Mouse (Mus musculus) lung, embryonic 14.5 days (tissue): ENCODE results near the gene Fn1. TPM values are rescaled to one million over a fixed set of nuclear protein-coding genes. Genes with fewer than 3 reads are reported as not detected.

Experiments
- ATAC-seq: fragments of 200-750 bp; cut with Nextera tagmentation; 2 replicates; pipeline ENCODE4 v1.8.0; 2017; ENCODE audit warnings: mild to moderate bottlenecking, moderate TSS enrichment, moderate library complexity; ENCODE audit not compliant: insufficient read depth
- DNase-seq: peaks from one replicate; pipeline ENCODE4 v3.0.0-alpha.2; 2015
- H3K27ac ChIP-seq: fragments of 300-500 bp; sonication (generic); 2 replicates; pipeline ENCODE4 v1.5.1; 2014; ENCODE audit warnings: low read depth, mild to moderate bottlenecking, moderate library complexity
- H3K27me3 ChIP-seq: fragments of 300-500 bp; sonication (generic); 2 replicates; pipeline ENCODE4 v1.6.1; 2014; ENCODE audit warnings: low read length, control low read depth; ENCODE audit not compliant: insufficient read depth
- H3K36me3 ChIP-seq: fragments of 300-500 bp; sonication (generic); 2 replicates; pipeline ENCODE4 v1.6.1; 2014; ENCODE audit warnings: control low read depth; ENCODE audit not compliant: insufficient read depth
- H3K4me1 ChIP-seq: fragments of 300-500 bp; sonication (generic); 2 replicates; pipeline ENCODE4 v1.6.1; 2014; ENCODE audit warnings: antibody characterized with exemption, control low read depth; ENCODE audit not compliant: insufficient read depth
- H3K4me2 ChIP-seq: fragments of 300-500 bp; sonication (generic); 2 replicates; pipeline ENCODE4 v1.6.1; 2014; ENCODE audit warnings: mild to moderate bottlenecking
- H3K4me3 ChIP-seq: fragments of 300-500 bp; sonication (generic); 2 replicates; pipeline ENCODE4 v1.5.1; 2014; ENCODE audit warnings: low read depth, low read length
- H3K9ac ChIP-seq: fragments of 300-500 bp; sonication (generic); 2 replicates; pipeline ENCODE4 v1.6.1; 2014
- H3K9me3 ChIP-seq: fragments of 300-500 bp; sonication (generic); 2 replicates; pipeline ENCODE4 v1.6.1; 2016; ENCODE audit warnings: low read depth, low read length, control low read depth
- CTCF ChIP-seq: IDR thresholded peaks from 2 replicates; pipeline ENCODE4 v1.5.1; 2016; ENCODE audit warnings: antibody characterized with exemption, low read depth
- WGBS: fragments of 180-500 bp; shearing (Covaris S2); extraction: QIAGEN DNeasy Blood & Tissue Kit; methylation state at CpG from one replicate; pipeline ENCODE4 v1.1.7; 2014; 5-methylcytosine and 5-hydroxymethylcytosine counted together
- polyA plus RNA-seq: library from polyadenylated mRNA; unstranded; fragments of >200 nt; fragmentation: Nextera tagmentation; extraction: Ambion mirVana; gene quantifications from 2 replicates; pipeline ENCODE4 v1.2.1, GENCODE M21; 2014

Gene Fn1
- polyA plus RNA-seq, 1 experiment from 2014 or later: 156 TPM

DNA sequence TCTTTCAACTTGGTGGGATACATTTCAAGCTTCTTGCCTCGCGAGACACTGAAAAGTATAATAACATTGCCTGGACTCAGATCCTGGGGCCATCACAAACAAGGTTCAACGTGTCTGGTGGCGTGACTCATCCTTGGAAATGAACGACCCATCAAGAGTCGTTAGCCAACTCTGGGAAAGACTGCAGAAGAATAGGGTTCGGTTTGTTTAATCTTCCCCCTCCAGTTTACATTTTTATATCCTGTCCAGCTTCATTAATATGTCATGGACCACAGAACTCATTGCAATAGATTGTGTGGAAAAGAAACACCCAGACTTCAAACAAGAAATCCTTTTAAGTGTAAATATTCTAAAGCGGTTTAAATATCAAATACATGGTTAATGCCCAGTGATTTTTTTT, 22.8 kb downstream of the Fn1 start:
- no peaks in the 10 kb centered on the region for H3K9me3 ChIP-seq
- peaks cover 83% of the 10 kb centered on the region for H3K36me3 ChIP-seq
- no peak overlapping the region for H3K9ac ChIP-seq
- no peak overlapping the region for H3K27ac ChIP-seq
- 41% methylated on average over 8 of the region's 8 CpGs for WGBS
- DNase-seq: peak; percentile 47
- no peak overlapping the region for H3K4me2 ChIP-seq
- H3K4me3 ChIP-seq: no peak overlapping the region
- no peaks in the 10 kb centered on the region for H3K27me3 ChIP-seq
- H3K4me1 ChIP-seq: no peaks in the 10 kb centered on the region
- TF ChIP-seq CTCF: no peak
- no peak for ATAC-seq

- 89% methylated on average over 6 of the region's 6 CpGs for WGBS
- TF ChIP-seq CTCF: no peak
- Histone ChIP-seq H3K27ac (no peak overlapping the region), H3K9me3 (no peaks in the 10 kb centered on the region), H3K9ac (no peak overlapping the region), H3K4me1 (no peaks in the 10 kb centered on the region), H3K27me3 (no peaks in the 10 kb centered on the region), H3K36me3 (peaks cover 93% of the 10 kb centered on the region), H3K4me2 (no peak overlapping the region), H3K4me3 (no peak overlapping the region)
- ATAC-seq (no peak), DNase-seq (no peak)
Measured at GRCm38 (mm10) chr1:71623625-71624024, 29.4 kb downstream of the Fn1 start.

DNA sequence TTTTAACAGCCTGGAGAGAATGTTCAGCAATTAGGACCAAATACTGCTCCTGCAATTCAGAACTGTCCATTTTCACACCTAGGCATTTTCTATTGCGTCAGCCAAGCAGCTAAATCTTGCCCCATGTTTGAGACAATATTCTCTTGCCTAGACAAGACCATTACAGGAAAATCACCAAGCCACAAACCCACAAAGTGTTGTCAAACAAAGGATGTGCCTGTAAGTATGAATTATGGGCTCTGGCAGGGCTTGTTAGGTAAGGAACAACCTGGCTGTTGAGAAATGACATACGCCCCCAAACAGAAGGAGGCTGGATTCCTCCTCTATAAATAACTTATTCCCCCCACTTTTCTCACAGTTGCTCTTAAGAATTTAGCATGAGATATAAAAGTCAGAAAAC, 31.5 kb downstream of the Fn1 start:
- H3K4me3 ChIP-seq: no peak overlapping the region
- H3K9ac ChIP-seq: no peak overlapping the region
- DNase-seq: no peak
- H3K36me3 ChIP-seq: peaks cover 93% of the 10 kb centered on the region
- H3K4me1 ChIP-seq: no peaks in the 10 kb centered on the region
- no peak overlapping the region for H3K4me2 ChIP-seq
- no peaks in the 10 kb centered on the region for H3K27me3 ChIP-seq
- WGBS: 91% methylated on average over 2 of the region's 2 CpGs
- H3K27ac ChIP-seq: no peak overlapping the region
- no peak for TF ChIP-seq CTCF
- no peaks in the 10 kb centered on the region for H3K9me3 ChIP-seq
- no peak for ATAC-seq

- Histone ChIP-seq H3K9me3 (no peaks in the 10 kb centered on the region), H3K36me3 (peaks cover 95% of the 10 kb centered on the region), H3K4me3 (no peak overlapping the region), H3K27ac (no peak overlapping the region), H3K27me3 (no peaks in the 10 kb centered on the region), H3K4me2 (no peak overlapping the region), H3K9ac (no peak overlapping the region), H3K4me1 (no peaks in the 10 kb centered on the region)
- WGBS: 78% methylated on average over 8 of the region's 8 CpGs
- DNase-seq: no peak
- ATAC-seq: no peak
- TF ChIP-seq CTCF: no peak
Measured at GRCm38 (mm10) chr1:71614545-71615246, 38.3 kb downstream of the Fn1 start.

GRCm38 (mm10) chr1:71612256-71612655, 40.7 kb downstream of the Fn1 start:
- no peak for DNase-seq
- H3K4me1 ChIP-seq: no peaks in the 10 kb centered on the region
- TF ChIP-seq CTCF: no peak
- H3K4me3 ChIP-seq: no peak overlapping the region
- no peak for ATAC-seq
- H3K9me3 ChIP-seq: no peaks in the 10 kb centered on the region
- no peak overlapping the region for H3K4me2 ChIP-seq
- H3K27me3 ChIP-seq: no peaks in the 10 kb centered on the region
- H3K9ac ChIP-seq: no peak overlapping the region
- H3K36me3 ChIP-seq: peaks cover 91% of the 10 kb centered on the region
- WGBS: 88% methylated on average over 21 of the region's 21 CpGs
- no peak overlapping the region for H3K27ac ChIP-seq

- no peak overlapping the region for H3K9ac ChIP-seq
- DNase-seq: no peak
- no peaks in the 10 kb centered on the region for H3K4me1 ChIP-seq
- H3K4me2 ChIP-seq: no peak overlapping the region
- TF ChIP-seq CTCF: no peak
- no peak overlapping the region for H3K4me3 ChIP-seq
- no peaks in the 10 kb centered on the region for H3K27me3 ChIP-seq
- peaks cover 92% of the 10 kb centered on the region for H3K36me3 ChIP-seq
- WGBS: 85% methylated on average over 5 of the region's 5 CpGs
- no peaks in the 10 kb centered on the region for H3K9me3 ChIP-seq
- H3K27ac ChIP-seq: no peak overlapping the region
- no peak for ATAC-seq
Measured at GRCm38 (mm10) chr1:71609916-71610315, 43.1 kb downstream of the Fn1 start.

- ATAC-seq (no peak), DNase-seq (no peak)
- 93% methylated on average over 37 of the region's 37 CpGs for WGBS
- H3K4me1 ChIP-seq: no peaks in the 10 kb centered on the region
- H3K36me3 ChIP-seq: peaks cover 92% of the 10 kb centered on the region
- H3K9me3 ChIP-seq: no peaks in the 10 kb centered on the region
- H3K27me3 ChIP-seq: no peaks in the 10 kb centered on the region
- H3K4me2 ChIP-seq: no peak overlapping the region
- H3K27ac ChIP-seq: no peak overlapping the region
- no peak for TF ChIP-seq CTCF
- no peak overlapping the region for H3K9ac ChIP-seq
- H3K4me3 ChIP-seq: no peak overlapping the region
Measured at GRCm38 (mm10) chr1:71609057-71609775, 43.8 kb downstream of the Fn1 start.
